Mouse (Mus musculus): Measurements from ENCODE around the gene Hnf1b.

DNA sequence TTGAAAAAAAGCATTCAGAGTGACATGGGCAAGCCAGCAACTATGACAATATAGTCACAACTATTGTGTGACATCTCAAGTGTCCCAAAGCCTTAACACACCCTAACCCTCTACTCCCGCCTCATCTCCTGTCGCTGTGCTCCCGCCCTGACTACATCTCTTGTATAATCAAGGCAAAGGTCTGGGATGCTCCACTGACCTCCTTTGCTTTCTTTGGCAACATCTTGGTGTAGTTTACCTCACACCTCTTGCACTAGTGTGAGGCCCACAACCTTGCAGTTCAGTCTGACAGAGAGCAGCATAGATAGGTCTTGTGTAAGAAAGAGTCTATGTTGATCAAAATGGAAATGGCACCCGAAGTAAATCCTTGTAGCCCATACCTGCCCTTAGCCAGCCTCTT, 47.3 kb upstream of the Hnf1b start:
- TF ChIP-seq CTCF (IDR thresholded peaks at IDR 0.05; ENCODE audit: low read depth): no peak
- no peak for TF ChIP-seq EP300 (optimal IDR thresholded peaks at IDR 0.05)

All from stomach, postnatal 0 days (tissue).